Mouse (Mus musculus): ENCODE measurements at regions not wholly inside any gene's neighbourhood (a gene's known extent, or its start where the extent isn't known, plus 50 kb on each side); places are given as distances from the start of the nearest gene placed in this dataset.

- peaks cover 0 to 26% of the 10 kb centered on the region in 2 experiments; a peak in 2 of 4 replicates for H3K36me3 ChIP-seq (ENCODE audit: control insufficient read depth in 1 of 2, insufficient read depth in 2 of 2, low read length in 2 of 2)
- peak overlapping the region; percentile 29 for H3K9ac ChIP-seq (ENCODE audit: control insufficient read depth, low read depth, low read length, poor library complexity, severe bottlenecking)
- H3K27me3 ChIP-seq (ENCODE audit: control insufficient read depth in 1 of 2, insufficient read depth in 2 of 2, low read length in 2 of 2): no peaks in the 10 kb centered on the region
- peaks cover 9 to 22% of the 10 kb centered on the region in 2 experiments for H3K4me1 ChIP-seq (ENCODE audit: control insufficient read depth in 1 of 2, insufficient read depth in 2 of 2, low read length in 2 of 2)
- no peaks in the 10 kb centered on the region for H3K79me2 ChIP-seq (ENCODE audit: control insufficient read depth, insufficient read depth, low read length, poor library complexity)
- peak; percentile 38 for DNase-seq (ENCODE audit: low read depth, low spot score)
- no peak overlapping the region for H3K27ac ChIP-seq (ENCODE audit: control insufficient read depth, low read depth, low read length)
- H3K9me3 ChIP-seq (replicated peaks; ENCODE audit: insufficient read depth, low read length): no peaks in the 10 kb centered on the region
- peak overlapping the region; percentile 50 to 54 for H3K4me3 ChIP-seq (ENCODE audit: control insufficient read depth in 1 of 2, insufficient read depth in 1 of 2, low read depth in 2 of 2, low read length in 2 of 2)
- TF ChIP-seq E2F4 (IDR thresholded peaks at IDR 0.05; ENCODE audit: borderline replicate concordance, low read depth, low read length) (no peak), TCF12 (IDR thresholded peaks at IDR 0.05; ENCODE audit: low read depth, low read length) (no peak), GATA1 (IDR thresholded peaks at IDR 0.05; ENCODE audit: low read depth, low read length) (peak; percentile 65), RAD21 (IDR thresholded peaks at IDR 0.05; ENCODE audit: low read depth, low read length) (no peak)
Measured at GRCm38 (mm10) chr3:140973519-140973918, 238.6 kb downstream of the Pdha2 start.

GRCm38 (mm10) chr3:140969892-140970880 is 242.0 kb downstream of the Pdha2 start:
- no peak overlapping the region for H3K4me3 ChIP-seq (ENCODE audit: control insufficient read depth in 1 of 2, insufficient read depth in 1 of 2, low read depth in 2 of 2, low read length in 2 of 2)
- TF ChIP-seq GATA1 (IDR thresholded peaks at IDR 0.05; ENCODE audit: low read depth, low read length): peak; percentile 51; the same call in 1 of the 2 replicates
- TF ChIP-seq MAZ (IDR thresholded peaks at IDR 0.05; ENCODE audit: low read depth, low read length): no peak
- peak; percentile 43 to 66; a peak in 3 of 4 replicates for TF ChIP-seq EP300 (IDR thresholded peaks at IDR 0.05; ENCODE audit: low read depth in 1 of 2, low read length in 2 of 2)
- TF ChIP-seq ETS1 (IDR thresholded peaks at IDR 0.05; ENCODE audit: low read depth, low read length): peak; percentile 25; the same call in 1 of the 2 replicates
- TF ChIP-seq MYB (IDR thresholded peaks at IDR 0.05; ENCODE audit: low read depth, low read length): 0 out of 2 replicates have a peak, but pooled peaks have one; percentile 10
- peak; percentile 8; the same call in 1 of the 2 replicates for TF ChIP-seq TCF12 (IDR thresholded peaks at IDR 0.05; ENCODE audit: low read depth, low read length)
- peak; percentile 52; the same call in 1 of the 2 replicates for TF ChIP-seq MYC (IDR thresholded peaks at IDR 0.05; ENCODE audit: low read depth, low read length)
- TF ChIP-seq ZC3H11A (IDR thresholded peaks at IDR 0.05; ENCODE audit: low read depth, low read length): peak; percentile 3; the same call in 1 of the 2 replicates
- TF ChIP-seq POLR2AphosphoS5 (IDR thresholded peaks at IDR 0.05; ENCODE audit: borderline replicate concordance, low read depth, low read length): no peak
- TF ChIP-seq MAX (IDR thresholded peaks at IDR 0.05; ENCODE audit: low read length): 0 out of 2 replicates have a peak, but pooled peaks have one; percentile 5
- no peak for TF ChIP-seq JUND (IDR thresholded peaks at IDR 0.05; ENCODE audit: low read depth, low read length)
- H3K27ac ChIP-seq (ENCODE audit: control insufficient read depth, low read depth, low read length): peak overlapping the region; percentile 49
- no peaks in the 10 kb centered on the region for H3K27me3 ChIP-seq (ENCODE audit: control insufficient read depth in 1 of 2, insufficient read depth in 2 of 2, low read length in 2 of 2)
- H3K9me3 ChIP-seq (replicated peaks; ENCODE audit: insufficient read depth, low read length): no peaks in the 10 kb centered on the region
- H3K79me2 ChIP-seq (ENCODE audit: control insufficient read depth, insufficient read depth, low read length, poor library complexity): no peaks in the 10 kb centered on the region
- DNase-seq (ENCODE audit: low read depth, low spot score): peak; percentile 71
- peaks cover 9 to 22% of the 10 kb centered on the region in 2 experiments for H3K4me1 ChIP-seq (ENCODE audit: control insufficient read depth in 1 of 2, insufficient read depth in 2 of 2, low read length in 2 of 2)
- no peak overlapping the region for H3K9ac ChIP-seq (ENCODE audit: control insufficient read depth, low read depth, low read length, poor library complexity, severe bottlenecking)
- peaks cover 0 to 28% of the 10 kb centered on the region in 2 experiments; a peak in 2 of 4 replicates for H3K36me3 ChIP-seq (ENCODE audit: control insufficient read depth in 1 of 2, insufficient read depth in 2 of 2, low read length in 2 of 2)

All from MEL (cell line).